Mouse (Mus musculus): Measurements from ENCODE around the gene AI182371.

AI182371 gene

GRCm38 (mm10) chr2:35067117-35067516 is 34.2 kb downstream of the AI182371 start:
- no peak for DNase-seq

GRCm38 (mm10) chr2:35066525-35067082 is 34.7 kb downstream of the AI182371 start:
- DNase-seq, result no peak

GRCm38 (mm10) chr2:35063333-35064030 is 37.9 kb downstream of the AI182371 start:
- no peak for DNase-seq

- no peak for DNase-seq
Observed at GRCm38 (mm10) chr2:35061338-35061737, 40.0 kb downstream of the AI182371 start, which contains the start of gene Hc. Hc (minus strand) TSS chr2:35061438.

- no peak for DNase-seq
Observed at GRCm38 (mm10) chr2:35060897-35061296, 40.4 kb downstream of the AI182371 start.

GRCm38 (mm10) chr2:35060256-35060655 is 41.1 kb downstream of the AI182371 start:
- no peak for DNase-seq

- no peak for DNase-seq
Observed at GRCm38 (mm10) chr2:35058325-35058724, 43.0 kb downstream of the AI182371 start.

GRCm38 (mm10) chr2:35057243-35057642 is 44.1 kb downstream of the AI182371 start:
- no peak for DNase-seq

- no peak for DNase-seq
Observed at GRCm38 (mm10) chr2:35048851-35049250, 52.5 kb downstream of the AI182371 start.

GRCm38 (mm10) chr2:35044956-35045355 is 56.4 kb downstream of the AI182371 start:
- DNase-seq, result no peak

GRCm38 (mm10) chr2:35038580-35039375 is 62.6 kb downstream of the AI182371 start:
- no peak for DNase-seq
